Mouse (Mus musculus) erythroblast, embryonic 14.5 days (primary cell): Measurements from ENCODE around the gene Wwox.

Source experiments
- GATA1 ChIP-seq: IDR thresholded peaks from 2 replicates; pipeline ENCODE4 v1.6.1; 2012; ENCODE audit warnings: low read length, inconsistent platforms, mixed read lengths
- TAL1 ChIP-seq: IDR thresholded peaks from 3 replicates; pipeline ENCODE4 v1.6.1; 2012; ENCODE audit warnings: low read length, inconsistent platforms, mixed read lengths

DNA sequence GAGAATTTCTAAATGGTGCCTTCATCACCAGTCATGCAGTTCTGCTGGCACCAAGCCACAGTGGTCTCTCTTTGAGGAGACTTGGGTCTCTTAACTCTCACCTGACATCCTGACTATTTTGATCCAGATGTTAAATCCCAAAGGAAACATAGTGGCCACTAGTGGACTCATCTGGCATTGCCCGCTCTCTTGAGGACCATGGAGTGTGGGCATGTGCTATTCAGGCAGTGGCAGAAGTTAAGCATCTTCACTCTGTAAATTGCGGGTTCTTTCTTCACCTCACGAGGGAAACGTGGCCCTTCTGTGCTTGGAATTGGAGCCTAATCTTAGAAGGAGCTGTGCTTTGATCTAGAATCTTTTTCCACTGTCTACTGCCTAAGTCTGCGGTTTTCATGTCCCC, 956.4 kb downstream of the Wwox start:
- TF ChIP-seq TAL1: no peak
- no peak for TF ChIP-seq GATA1
